Mouse (Mus musculus): ENCODE data around the gene Olfr288. TPM values are rescaled to one million over a fixed set of nuclear protein-coding genes. Genes with fewer than 3 reads are reported as not detected.

The Olfr288 gene
- not detected in 2 replicates for polyA plus RNA-seq (2015; fragmentation: Nextera tagmentation; extraction: Ambion mirVana)

DNA sequence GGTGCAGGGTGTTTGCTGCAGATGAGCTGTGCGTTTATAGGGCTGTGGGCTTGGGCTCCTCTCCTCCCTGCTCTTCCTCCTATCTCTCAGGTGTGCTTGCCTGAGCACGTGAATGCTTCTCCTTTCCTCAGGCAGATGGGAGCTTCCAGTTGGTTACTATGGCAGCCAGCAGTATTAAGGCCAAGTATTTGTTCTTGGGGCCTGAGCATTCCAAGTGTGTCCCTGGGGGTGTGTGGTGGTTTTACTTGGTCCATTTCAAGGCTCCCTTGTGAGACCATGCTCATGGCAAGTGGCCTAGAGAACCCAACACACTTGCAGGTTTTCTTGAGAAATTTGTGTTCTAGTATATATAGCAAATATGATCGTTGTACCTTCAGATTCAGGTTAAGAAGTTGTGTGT lies at the start of gene Olfr288:
Gene Olfr288 (minus strand): TSS at position 101 of the 400 bp plus-strand sequence.
- ATAC-seq (ENCODE audit: low read depth) = no peak
- Histone ChIP-seq H3K36me3 (no peaks in the 10 kb centered on the region), H3K27ac (replicated peaks) (no peak within 1 kb of the TSS), H3K9ac (no peak within 1 kb of the TSS), H3K4me2 (no peak within 1 kb of the TSS), H3K4me3 (no peak within 1 kb of the TSS), H3K9me3 (peaks cover 7% of the 10 kb centered on the region; the same call in 1 of the 2 replicates), H3K4me1 (replicated peaks) (no peaks in the 10 kb centered on the region), H3K27me3 (no peaks in the 10 kb centered on the region)
- 70% methylated on average over 3 of the region's 3 CpGs for whole genome bisulfite sequencing

DNA sequence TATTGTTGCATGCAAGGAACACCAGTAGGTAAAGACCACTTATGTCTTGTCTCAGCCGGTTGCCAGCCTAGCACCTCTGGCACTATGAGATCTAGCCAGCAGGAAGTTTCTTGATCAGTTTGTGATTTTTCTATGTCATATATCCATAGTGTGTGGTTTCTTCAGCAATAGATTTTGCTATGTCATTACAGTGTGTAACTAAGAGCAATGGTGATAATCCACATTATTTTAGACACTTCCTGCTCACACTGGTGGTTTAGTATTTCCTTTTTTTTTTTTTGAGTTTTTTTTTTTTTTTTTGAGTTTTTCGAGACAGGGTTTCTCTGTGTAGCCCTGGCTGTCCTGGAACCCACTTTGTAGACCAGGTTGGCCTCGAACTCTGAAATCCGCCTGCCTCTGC lies 40.1 kb upstream of the Olfr288 start:
- no peak for ATAC-seq (ENCODE audit: low read depth)
- H3K9me3 ChIP-seq = no peaks in the 10 kb centered on the region
- H3K4me1 ChIP-seq (replicated peaks) = no peaks in the 10 kb centered on the region
- H3K9ac ChIP-seq = no peak overlapping the region
- no peak overlapping the region for H3K27ac ChIP-seq (replicated peaks)
- no peaks in the 10 kb centered on the region for H3K27me3 ChIP-seq
- H3K4me2 ChIP-seq = no peak overlapping the region
- no peak overlapping the region for H3K4me3 ChIP-seq
- H3K36me3 ChIP-seq = no peaks in the 10 kb centered on the region
- 91% methylated on average over 4 of the region's 4 CpGs for WGBS

DNA sequence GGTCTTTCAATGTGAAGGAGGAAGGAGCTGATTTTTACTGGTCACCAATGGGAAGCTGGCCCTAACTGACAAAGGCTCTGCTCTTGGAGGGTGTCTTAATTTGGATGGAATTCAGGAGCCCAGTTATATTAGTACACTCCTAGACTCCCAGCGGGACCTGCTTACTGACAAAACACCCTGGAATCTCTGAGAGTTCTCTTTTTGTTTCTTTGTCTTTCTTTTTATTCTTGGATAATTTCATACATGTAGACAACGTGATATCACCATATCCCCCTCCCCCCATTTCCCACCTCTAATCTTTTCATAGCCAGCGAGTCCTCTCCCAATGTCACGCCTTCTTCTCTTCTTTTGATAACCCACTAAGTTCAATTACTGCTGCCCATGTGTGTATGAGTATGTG lies 39.0 kb upstream of the Olfr288 start, which contains the start of gene Olfr286:
Gene Olfr286 (minus strand): TSS at position 101 of the 400 bp plus-strand sequence.
- Histone ChIP-seq H3K27ac (replicated peaks) (no peak within 1 kb of the TSS), H3K4me1 (replicated peaks) (no peaks in the 10 kb centered on the region), H3K4me3 (no peak within 1 kb of the TSS), H3K36me3 (no peaks in the 10 kb centered on the region), H3K9ac (no peak within 1 kb of the TSS), H3K4me2 (no peak within 1 kb of the TSS), H3K9me3 (no peaks in the 10 kb centered on the region), H3K27me3 (no peaks in the 10 kb centered on the region)
- ATAC-seq (ENCODE audit: low read depth) = no peak
- 92% methylated on average over 4 of the region's 4 CpGs for WGBS

DNA sequence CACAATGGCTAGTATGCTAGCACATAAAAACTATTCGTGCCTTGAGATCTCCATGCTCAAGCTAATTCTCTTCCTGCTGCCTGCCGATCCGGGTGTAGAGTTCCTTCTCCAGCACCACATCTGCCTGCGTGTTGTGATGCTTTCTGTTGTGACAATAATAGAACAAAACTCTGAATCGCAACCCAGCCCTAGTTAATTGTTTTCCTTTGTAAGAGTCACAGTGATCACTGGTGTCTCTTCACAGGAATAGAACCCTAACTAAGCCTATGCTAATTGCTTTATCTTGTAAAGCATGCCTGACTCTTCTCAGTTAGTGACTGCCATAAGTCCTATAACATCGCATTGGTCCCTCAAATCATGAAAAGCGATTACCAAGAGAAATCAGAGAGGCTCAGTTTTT lies 30.8 kb upstream of the Olfr288 start:
- no peak for ATAC-seq (ENCODE audit: low read depth)
- Histone ChIP-seq H3K4me2 (no peak overlapping the region), H3K27ac (replicated peaks) (no peak overlapping the region), H3K4me3 (no peak overlapping the region), H3K27me3 (no peaks in the 10 kb centered on the region), H3K9me3 (no peaks in the 10 kb centered on the region), H3K4me1 (replicated peaks) (no peaks in the 10 kb centered on the region), H3K36me3 (no peaks in the 10 kb centered on the region), H3K9ac (no peak overlapping the region)
- whole genome bisulfite sequencing = 69% methylated on average over 7 of the region's 7 CpGs

DNA sequence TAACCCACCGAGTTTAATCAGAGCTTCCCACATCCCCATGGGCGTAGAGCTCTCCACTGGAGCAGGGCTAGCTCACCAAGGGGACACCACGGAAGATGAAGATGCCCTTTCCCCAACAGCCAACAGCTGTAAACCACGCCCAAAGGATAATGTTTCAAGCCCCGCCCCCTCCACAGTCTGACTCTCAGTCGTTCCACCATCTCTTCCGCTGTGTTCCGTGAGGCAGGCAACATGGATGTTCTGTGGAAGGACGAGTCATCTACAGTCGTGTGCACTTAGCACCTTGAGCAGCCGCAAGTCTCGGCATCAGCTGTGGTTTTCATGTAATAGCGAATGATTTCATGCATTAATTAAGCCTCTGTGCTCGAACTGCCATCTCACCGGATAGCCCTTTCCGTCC lies 30.3 kb upstream of the Olfr288 start:
- no peaks in the 10 kb centered on the region for H3K27me3 ChIP-seq
- no peaks in the 10 kb centered on the region for H3K4me1 ChIP-seq (replicated peaks)
- no peak overlapping the region for H3K4me2 ChIP-seq
- WGBS = 45% methylated on average over 16 of the region's 16 CpGs
- no peak for ATAC-seq (ENCODE audit: low read depth)
- H3K27ac ChIP-seq (replicated peaks) = no peak overlapping the region
- no peak overlapping the region for H3K4me3 ChIP-seq
- no peaks in the 10 kb centered on the region for H3K36me3 ChIP-seq
- no peaks in the 10 kb centered on the region for H3K9me3 ChIP-seq
- H3K9ac ChIP-seq = no peak overlapping the region

DNA sequence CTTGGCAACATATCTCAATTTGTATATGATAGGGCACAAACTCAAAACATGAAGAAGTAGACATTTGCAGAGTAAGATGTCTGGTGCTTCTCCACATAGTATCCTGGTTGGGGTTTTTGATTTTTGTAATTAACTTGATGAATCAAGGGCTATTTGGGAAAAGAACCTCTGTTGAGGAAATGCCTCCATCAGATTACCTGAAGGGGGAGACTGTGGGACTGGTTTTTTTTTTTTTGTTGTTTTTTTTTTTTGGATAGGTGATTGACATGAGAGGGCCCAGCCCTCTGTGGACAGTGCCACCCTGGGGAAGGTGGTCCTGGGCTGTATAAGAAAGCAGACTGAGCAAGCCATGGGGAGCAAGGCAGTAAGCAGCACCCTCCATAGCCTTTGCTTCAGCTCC lies 27.0 kb upstream of the Olfr288 start:
- H3K9ac ChIP-seq = no peak overlapping the region
- H3K4me1 ChIP-seq (replicated peaks) = no peaks in the 10 kb centered on the region
- no peaks in the 10 kb centered on the region for H3K9me3 ChIP-seq
- no peaks in the 10 kb centered on the region for H3K36me3 ChIP-seq
- no peak overlapping the region for H3K4me3 ChIP-seq
- H3K27ac ChIP-seq (replicated peaks) = no peak overlapping the region
- no peak for ATAC-seq (ENCODE audit: low read depth)
- no peak overlapping the region for H3K4me2 ChIP-seq
- H3K27me3 ChIP-seq = no peaks in the 10 kb centered on the region

DNA sequence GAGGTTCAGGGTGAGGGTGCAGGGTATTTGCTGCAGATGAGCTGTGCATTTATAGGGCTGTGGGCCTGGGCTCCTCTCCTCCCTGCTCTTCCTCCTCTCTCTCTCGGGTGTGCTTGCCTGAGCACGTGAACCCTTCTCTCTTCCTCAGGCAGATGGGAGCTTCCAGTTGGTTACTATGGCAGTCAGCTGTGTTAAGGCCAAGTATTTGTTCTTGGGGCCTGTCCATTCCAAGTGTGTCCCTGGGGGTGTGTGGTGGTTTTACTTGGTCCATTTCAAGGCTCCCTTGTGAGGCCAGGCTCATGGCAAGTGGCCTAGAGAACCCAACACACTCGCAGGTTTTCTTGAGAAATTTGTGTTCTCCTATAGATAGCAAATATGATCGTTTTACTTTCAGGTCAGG lies 25.5 kb upstream of the Olfr288 start, which contains the start of the genes Gm44579 and Olfr287:
Gene Gm44579 (minus strand): TSS at position 101 of the 400 bp plus-strand sequence.
Gene Olfr287 (minus strand): TSS at position 180 of the 400 bp plus-strand sequence.
- no peak for ATAC-seq (ENCODE audit: low read depth)
- Histone ChIP-seq H3K4me3 (no peak within 1 kb of the TSS), H3K27ac (replicated peaks) (no peak within 1 kb of the TSS), H3K9me3 (no peaks in the 10 kb centered on the region), H3K9ac (no peak within 1 kb of the TSS), H3K4me1 (replicated peaks) (no peaks in the 10 kb centered on the region), H3K27me3 (no peaks in the 10 kb centered on the region), H3K36me3 (no peaks in the 10 kb centered on the region), H3K4me2 (no peak within 1 kb of the TSS)
- WGBS = 69% methylated on average over 4 of the region's 4 CpGs

DNA sequence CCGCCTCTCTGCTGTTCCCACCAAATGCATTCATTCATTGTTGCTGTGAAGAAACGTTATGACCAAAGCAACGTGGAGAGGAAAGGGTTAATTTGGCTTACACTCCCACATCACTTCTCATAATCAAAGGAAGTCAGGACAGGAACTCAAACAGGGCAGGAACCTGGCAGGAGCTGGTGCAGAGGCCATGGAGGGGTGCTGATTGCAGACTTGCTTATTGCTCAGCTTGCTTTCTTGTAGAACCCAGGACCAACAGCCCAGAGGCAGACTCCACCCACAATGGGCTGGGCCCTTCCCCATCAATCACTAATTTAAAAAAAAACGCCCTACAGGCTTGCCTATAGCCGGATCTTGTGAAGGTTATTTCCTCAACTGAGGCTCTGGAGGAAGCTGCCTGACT lies 18.8 kb upstream of the Olfr288 start:
- no peaks in the 10 kb centered on the region for H3K27me3 ChIP-seq
- 73% methylated on average over 5 of the region's 5 CpGs for WGBS
- H3K4me1 ChIP-seq (replicated peaks) = no peaks in the 10 kb centered on the region
- H3K9ac ChIP-seq = no peak overlapping the region
- H3K36me3 ChIP-seq = no peaks in the 10 kb centered on the region
- H3K9me3 ChIP-seq = no peaks in the 10 kb centered on the region
- no peak overlapping the region for H3K4me2 ChIP-seq
- H3K4me3 ChIP-seq = no peak overlapping the region
- ATAC-seq (ENCODE audit: low read depth) = no peak
- no peak overlapping the region for H3K27ac ChIP-seq (replicated peaks)

DNA sequence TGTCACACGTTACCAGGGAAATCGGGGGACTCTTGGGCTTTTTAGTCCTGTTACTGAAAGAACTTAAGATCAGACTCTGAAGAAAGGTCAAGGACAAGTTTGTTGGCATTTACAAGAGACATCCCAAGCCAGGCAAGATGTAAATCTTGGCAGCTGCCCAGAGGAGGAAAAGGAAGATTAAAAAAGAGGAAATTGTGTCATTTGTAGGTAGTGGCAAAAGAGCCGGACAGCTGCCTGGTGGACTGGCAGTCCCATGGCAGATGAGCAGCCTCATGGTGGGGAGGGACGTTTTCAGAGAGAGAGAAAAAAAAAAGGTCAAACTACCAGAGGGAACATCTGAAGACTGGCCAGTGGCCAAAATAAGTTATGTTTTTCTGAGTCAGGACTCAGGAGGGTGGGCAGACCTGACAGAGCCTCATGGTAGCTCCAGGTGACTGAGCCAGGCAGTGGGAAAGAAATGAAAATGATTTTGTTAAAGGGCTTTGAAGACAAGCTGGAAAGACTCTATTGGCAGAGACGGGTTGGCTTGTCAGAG lies 18.1 kb upstream of the Olfr288 start:
- no peak for ATAC-seq (ENCODE audit: low read depth)

DNA sequence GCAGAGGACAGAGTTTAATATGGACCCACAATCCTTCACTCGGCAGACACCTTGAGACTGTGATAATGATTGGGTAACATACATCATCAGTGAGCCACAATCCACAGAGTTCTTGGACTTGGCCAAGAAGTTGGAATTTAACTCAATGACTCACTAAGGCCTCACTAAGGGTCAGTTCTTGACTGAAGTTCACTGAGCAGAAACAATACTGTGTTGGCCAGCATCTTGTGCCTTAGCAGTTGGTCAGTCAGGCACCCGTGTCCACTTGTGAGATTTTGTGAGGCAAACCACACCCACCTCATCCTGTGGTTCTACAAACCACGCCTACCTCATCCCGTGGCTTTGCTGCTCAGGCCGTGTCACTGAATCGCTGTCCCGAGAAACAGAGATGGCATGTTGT lies 14.3 kb upstream of the Olfr288 start:
- Histone ChIP-seq H3K4me2 (no peak overlapping the region), H3K9ac (no peak overlapping the region), H3K27me3 (no peaks in the 10 kb centered on the region), H3K27ac (replicated peaks) (no peak overlapping the region), H3K36me3 (no peaks in the 10 kb centered on the region), H3K9me3 (no peaks in the 10 kb centered on the region), H3K4me3 (no peak overlapping the region), H3K4me1 (replicated peaks) (no peaks in the 10 kb centered on the region)
- WGBS = 83% methylated on average over 7 of the region's 7 CpGs
- ATAC-seq (ENCODE audit: low read depth) = no peak

More for the DNA sequence above, 18.1 kb upstream of the Olfr288 start:
- Histone ChIP-seq H3K4me3 (no peak overlapping the region), H3K27me3 (no peaks in the 10 kb centered on the region), H3K4me2 (no peak overlapping the region), H3K36me3 (no peaks in the 10 kb centered on the region), H3K9ac (no peak overlapping the region), H3K4me1 (replicated peaks) (no peaks in the 10 kb centered on the region), H3K27ac (replicated peaks) (no peak overlapping the region), H3K9me3 (no peaks in the 10 kb centered on the region)
- 89% methylated on average over 5 of the region's 5 CpGs for whole genome bisulfite sequencing

DNA sequence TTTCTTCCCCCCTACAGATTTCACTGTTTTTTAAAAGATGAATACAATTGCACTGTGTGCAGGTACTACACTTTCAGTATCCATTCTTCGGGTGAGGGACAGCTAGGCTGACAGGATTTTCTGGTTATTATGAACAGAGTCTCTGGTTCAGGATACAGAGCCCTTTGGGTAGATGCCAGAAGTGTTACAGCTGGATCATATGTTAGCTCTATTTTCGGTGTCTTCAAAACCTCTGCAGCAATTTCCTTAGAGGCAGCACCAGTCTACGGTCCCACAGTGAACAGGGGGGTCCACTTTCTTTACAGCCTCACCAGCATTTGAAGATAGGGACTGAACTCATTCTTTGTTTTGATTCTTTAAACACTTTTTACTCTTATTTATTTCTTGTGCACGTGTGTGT lies 10.9 kb downstream of the Olfr288 start:
- Histone ChIP-seq H3K9ac (no peak overlapping the region), H3K4me3 (no peak overlapping the region), H3K4me2 (no peak overlapping the region), H3K9me3 (no peaks in the 10 kb centered on the region), H3K27ac (replicated peaks) (no peak overlapping the region), H3K27me3 (peaks cover 2% of the 10 kb centered on the region; the same call in 1 of the 2 replicates), H3K4me1 (replicated peaks) (peaks cover 9% of the 10 kb centered on the region), H3K36me3 (no peaks in the 10 kb centered on the region)
- ATAC-seq (ENCODE audit: low read depth) = no peak
- 78% methylated on average over 4 of the region's 4 CpGs for WGBS

DNA sequence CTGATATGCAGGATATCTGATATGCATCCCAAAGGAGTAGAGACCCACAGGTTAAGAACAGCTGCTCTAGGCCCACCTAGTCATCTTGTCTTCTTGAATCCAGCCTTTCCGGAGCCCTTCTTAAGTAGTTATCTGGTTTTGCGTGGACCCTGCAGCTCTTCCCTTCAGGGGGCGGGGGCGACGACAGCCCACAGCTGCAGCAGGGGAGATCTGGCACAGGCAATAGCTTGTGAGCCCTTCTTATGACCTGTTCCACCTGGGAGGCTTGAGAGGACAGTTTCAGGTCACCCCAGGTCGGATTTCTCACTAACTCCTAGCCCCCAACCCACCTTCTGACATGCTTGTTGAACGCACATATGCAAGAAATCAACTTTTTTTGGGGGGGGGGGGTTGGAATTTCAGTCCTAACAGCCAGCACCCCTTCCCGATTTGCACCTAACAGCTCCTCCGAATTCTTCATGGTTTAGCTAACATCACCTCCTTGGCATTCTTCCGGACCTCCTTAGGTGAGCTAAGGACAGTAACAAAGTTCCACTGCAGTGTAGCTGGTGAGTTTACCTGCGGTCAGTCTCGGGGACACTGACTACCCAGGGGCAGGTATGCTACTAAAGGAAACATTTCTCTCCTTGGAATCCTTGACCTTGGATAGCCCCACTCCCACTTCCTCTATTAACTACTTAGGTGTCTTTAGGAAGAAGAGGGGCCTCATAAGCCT lies 13.3 kb downstream of the Olfr288 start:
- peak overlapping the region; percentile 80; the same call in 1 of the 2 replicates for H3K4me2 ChIP-seq
- H3K36me3 ChIP-seq = no peaks in the 10 kb centered on the region
- peaks cover 17% of the 10 kb centered on the region for H3K27me3 ChIP-seq
- no peaks in the 10 kb centered on the region for H3K9me3 ChIP-seq
- peaks cover 9% of the 10 kb centered on the region for H3K4me1 ChIP-seq (replicated peaks)
- WGBS = 77% methylated on average over 12 of the region's 12 CpGs
- no peak overlapping the region for H3K4me3 ChIP-seq
- peak; percentile 41 for ATAC-seq (ENCODE audit: low read depth)
- no peak overlapping the region for H3K27ac ChIP-seq (replicated peaks)
- no peak overlapping the region for H3K9ac ChIP-seq

Data from neural tube, embryonic 13.5 days (tissue).